9 mouse cellular contexts compared by ENCODE assay signal in genomic region chr17:34034064-34034463, GRCm38 (mm10). TPM values are rescaled to one million over a fixed set of nuclear protein-coding genes. Genes with fewer than 3 reads are reported as not detected.
A peak's percentile ranks its signal among the peaks of the same experiment; 100 is the strongest.
DNase-seq lines count a peak whose midpoint lies in the region; ATAC-seq and TF ChIP-seq lines count a peak whose summit lies in the region.
"Had no signal": no experiment of that assay in that cellular context is flagged by ENCODE, and none has a peak within 500 bp of the region (broad histone marks: within the 10 kb centered on the region; RNA-seq: fewer than 3 reads in every experiment).

No protein-coding gene starts in this region.

- peaks cover 5% of the 10 kb centered on the region; the same call in 1 of the 2 replicates for H3K27me3 ChIP-seq in kidney, embryonic 14.5 days (ENCODE audit: control insufficient read depth, insufficient read depth, low read length)
- no peaks in the 10 kb centered on the region for H3K27me3 ChIP-seq in myocyte (ENCODE audit: control insufficient read depth, insufficient read depth, insufficient read length)

- no peak overlapping the region for H3K4me3 ChIP-seq in kidney, embryonic 14.5 days (ENCODE audit: low read length)
- H3K4me3 ChIP-seq in ES-E14 (ENCODE audit: insufficient read depth in 1 of 2, low read depth in 1 of 2, low read length in 2 of 2, poor library complexity in 1 of 2, severe bottlenecking in 1 of 2) = no peak overlapping the region
- H3K4me3 ChIP-seq in myocyte = no peak overlapping the region

- intact Hi-C loops in gastrocnemius, postnatal 14 days (cut with DNase I; ENCODE audit: low total_unique reads) = no loop called here

- no peak overlapping the region for H3K9ac ChIP-seq in kidney, embryonic 14.5 days (ENCODE audit: low read depth, low read length)
- H3K9ac ChIP-seq in ES-E14 (ENCODE audit: insufficient read depth, low read depth, low read length, poor library complexity, severe bottlenecking) = no peak overlapping the region
- H3K9ac ChIP-seq: midbrain, embryonic 12.5 days had no signal

- no peak overlapping the region for H3ac ChIP-seq in myocyte (ENCODE audit: control insufficient read depth, insufficient read length)

- WGBS in kidney, embryonic 14.5 days = 77% methylated on average over 10 of the region's 10 CpGs

- H3K9me3 ChIP-seq in kidney, embryonic 14.5 days (ENCODE audit: control insufficient read depth, low read length) = no peaks in the 10 kb centered on the region
- no peaks in the 10 kb centered on the region for H3K9me3 ChIP-seq in ES-E14 (ENCODE audit: control insufficient read depth, insufficient read depth, low read depth, low read length)
- H3K9me3 ChIP-seq: midbrain, embryonic 12.5 days had no signal

- peaks cover 39% of the 10 kb centered on the region for H3K79me2 ChIP-seq in myocyte (ENCODE audit: control insufficient read depth, insufficient read depth)

- H3K36me3 ChIP-seq in kidney, embryonic 14.5 days (ENCODE audit: control insufficient read depth, insufficient read depth, low read length) = peaks cover 47% of the 10 kb centered on the region
- H3K36me3 ChIP-seq in ES-E14 (ENCODE audit: control insufficient read depth, insufficient read depth, low read length, poor library complexity, severe bottlenecking) = peaks cover 50% of the 10 kb centered on the region
- H3K36me3 ChIP-seq in myocyte (ENCODE audit: control insufficient read depth, insufficient read depth) = peaks cover 7% of the 10 kb centered on the region

- H3K27ac ChIP-seq in kidney, embryonic 14.5 days (ENCODE audit: low read depth, low read length) = no peak overlapping the region
- no peak overlapping the region for H3K27ac ChIP-seq in ES-E14 (ENCODE audit: insufficient read depth, low read depth, low read length, poor library complexity, severe bottlenecking)
- H3K27ac ChIP-seq: midbrain, embryonic 12.5 days had no signal

- ATAC-seq in kidney, embryonic 14.5 days (ENCODE audit: low FRiP score, low TSS enrichment) = no peak

- H3K4me1 ChIP-seq in kidney, embryonic 14.5 days (ENCODE audit: control insufficient read depth, insufficient read depth, low read length) = peaks cover 31% of the 10 kb centered on the region
- H3K4me1 ChIP-seq in ES-E14 (ENCODE audit: control insufficient read depth in 2 of 2, insufficient read depth in 2 of 2, low read length in 2 of 2, poor library complexity in 1 of 2) = peaks cover 3 to 15% of the 10 kb centered on the region in 2 experiments; a peak in 2 of 4 replicates

- in situ Hi-C loops in ES-E14 (cut with MboI; ENCODE audit: low sequenced_read_pairs in 2 of 2, unreplicated experiment in 2 of 2) = no loop called here

- no peak for TF ChIP-seq POLR2A in myocyte (IDR thresholded peaks at IDR 0.05; ENCODE audit: insufficient read length, low read depth)

- peak; percentile 59 for DNase-seq in kidney, adult 11 months
- DNase-seq in ES-E14 (ENCODE audit: low read depth, low spot score) = peak; percentile 79
- DNase-seq in c-Kit-positive CD71-positive TER-119-positive erythroid progenitor cells, embryonic 14.5 days (ENCODE audit: low spot score) = peak; percentile 80
- DNase-seq in gastrocnemius, postnatal 14 days = peak; percentile 67
- DNase-seq in left cerebral cortex, adult 8-10 months (ENCODE audit: low spot score in 2 of 2) = peak; percentile 45 to 50
- peak; percentile 80 for DNase-seq in thymus, postnatal 25 days

- H3K4me2 ChIP-seq in kidney, embryonic 14.5 days (replicated peaks; ENCODE audit: low read depth, low read length) = no peak overlapping the region
- H3K4me2 ChIP-seq in myocyte (ENCODE audit: low read depth) = no peak overlapping the region

TF ChIP-seq in ES-E14, 5 proteins besides CTCF, POLR2A, EP300 and RAD21:
- TF ChIP-seq ZC3H11A (IDR thresholded peaks at IDR 0.05; ENCODE audit: borderline replicate concordance, low read depth, low read length) (no peak), HCFC1 (IDR thresholded peaks at IDR 0.05; ENCODE audit: borderline replicate concordance, insufficient read depth, low read length) (no peak), MAFK (IDR thresholded peaks at IDR 0.05; ENCODE audit: insufficient read depth, low read depth, low read length) (no peak), ZNF384 (IDR thresholded peaks at IDR 0.05; ENCODE audit: low read depth, low read length) (no peak), CHD2 (IDR thresholded peaks at IDR 0.05; ENCODE audit: low read depth, low read length) (no peak)
TF ChIP-seq in ES-E14: peak in this region for 0.

TF ChIP-seq in myocyte, 11 proteins besides CTCF, POLR2A, EP300 and RAD21:
- TF ChIP-seq TCF12 (IDR thresholded peaks at IDR 0.05; ENCODE audit: insufficient read depth, poor library complexity, severe bottlenecking) (no peak), POLR2AphosphoS2 (IDR thresholded peaks at IDR 0.05; ENCODE audit: insufficient read length, low read depth) (peak; percentile 22)

RNA-seq across cellular contexts. Expression of gene Rxrb, which starts 2.5 kb away (rescaled TPM):
- polyA plus RNA-seq in kidney, embryonic 14.5 days (2014; fragmentation: Nextera tagmentation; extraction: Ambion mirVana) = 22.2 and 28.0 TPM in 2 replicates
- total RNA-seq in ES-E14 (2012; rRNA removed) = 52.4 and 79.2 TPM in 2 replicates
- 10 to 100 TPM; 35.2 to 35.8 TPM for total RNA-seq in gastrocnemius, postnatal 14 days (2021)
- total RNA-seq in left cerebral cortex, adult 8-10 months (2022) = 10 to 100 TPM; 72.8 to 87.6 (median 78.1) TPM
- polyA plus RNA-seq in myocyte (2012; fragmentation: generic; extraction: Trizol) = 45.8 TPM

RNA-seq across cellular contexts. Expression of gene Slc39a7, which starts 2.6 kb away (rescaled TPM):
- 70.3 and 86.0 TPM in 2 replicates for polyA plus RNA-seq in kidney, embryonic 14.5 days (2014; fragmentation: Nextera tagmentation; extraction: Ambion mirVana)
- 253 and 394 TPM in 2 replicates for total RNA-seq in ES-E14 (2012; rRNA removed)
- total RNA-seq in gastrocnemius, postnatal 14 days (2021) = 10 to 100 TPM; 44.9 to 60.1 TPM
- total RNA-seq in left cerebral cortex, adult 8-10 months (2022) = 10 to 100 TPM; 91.2 to 98.6 (median 95.0) TPM
- polyA plus RNA-seq in myocyte (2012; fragmentation: generic; extraction: Trizol) = 207 TPM

RNA-seq across cellular contexts. Expression of gene Col11a2, which starts 5.2 kb away (rescaled TPM):
- polyA plus RNA-seq in kidney, embryonic 14.5 days (2014; fragmentation: Nextera tagmentation; extraction: Ambion mirVana) = 1.9 and 2.1 TPM in 2 replicates
- 1.3 and 1.4 TPM in 2 replicates for total RNA-seq in ES-E14 (2012; rRNA removed)
- total RNA-seq in gastrocnemius, postnatal 14 days (2021) = 10 to 100 TPM; 51.1 to 56.0 TPM
- 10 to 100 TPM; 12.6 to 18.0 (median 16.8) TPM for total RNA-seq in left cerebral cortex, adult 8-10 months (2022)
- polyA plus RNA-seq in myocyte (2012; fragmentation: generic; extraction: Trizol) = 0.94 TPM

RNA-seq across cellular contexts. Expression of gene H2-Ke6, which starts 6.2 kb away (rescaled TPM):
- 46.0 and 53.0 TPM in 2 replicates for polyA plus RNA-seq in kidney, embryonic 14.5 days (2014; fragmentation: Nextera tagmentation; extraction: Ambion mirVana)
- 15.5 and 27.7 TPM in 2 replicates for total RNA-seq in ES-E14 (2012; rRNA removed)
- 10 to 100 TPM; 50.1 to 51.3 TPM for total RNA-seq in gastrocnemius, postnatal 14 days (2021)
- 10 to 100 TPM; 45.6 to 50.2 (median 46.4) TPM for total RNA-seq in left cerebral cortex, adult 8-10 months (2022)
- 51.1 TPM for polyA plus RNA-seq in myocyte (2012; fragmentation: generic; extraction: Trizol)

RNA-seq across cellular contexts. Expression of gene Ring1, which starts 9.6 kb away (rescaled TPM):
- polyA plus RNA-seq in kidney, embryonic 14.5 days (2014; fragmentation: Nextera tagmentation; extraction: Ambion mirVana) = 5.5 and 12.4 TPM in 2 replicates
- 5.6 and 8.9 TPM in 2 replicates for total RNA-seq in ES-E14 (2012; rRNA removed)
- 10 to 100 TPM; 11.3 to 13.1 TPM for total RNA-seq in gastrocnemius, postnatal 14 days (2021)
- total RNA-seq in left cerebral cortex, adult 8-10 months (2022) = 10 to 100 TPM; 31.4 to 43.5 (median 36.1) TPM
- 42.9 TPM for polyA plus RNA-seq in myocyte (2012; fragmentation: generic; extraction: Trizol)
